Mouse (Mus musculus): ENCODE results near the gene Olfr522.
A peak's percentile ranks its signal among the peaks of the same experiment; 100 is the strongest.

Olfr522 gene

GRCm38 (mm10) chr7:140164664-140165063 is at the start of gene Olfr522:
Gene Olfr522 (minus strand): TSS chr7:140164764.
- DNase-seq (ENCODE audit: low spot score): no peak

- no peak for DNase-seq (ENCODE audit: low spot score)
These were observed 49.3 kb upstream of the Olfr522 start for GRCm38 (mm10) chr7:140213841-140214240.

- DNase-seq (ENCODE audit: low spot score): no peak
These were observed 44.1 kb upstream of the Olfr522 start for GRCm38 (mm10) chr7:140208677-140209076.

GRCm38 (mm10) chr7:140208153-140208552 is 43.6 kb upstream of the Olfr522 start:
- DNase-seq (ENCODE audit: low spot score): no peak

GRCm38 (mm10) chr7:140206904-140207303 is 42.3 kb upstream of the Olfr522 start:
- DNase-seq (ENCODE audit: low spot score): no peak

GRCm38 (mm10) chr7:140205864-140206263 is 41.3 kb upstream of the Olfr522 start, which contains the start of gene Olfr524:
Gene Olfr524 (minus strand): TSS chr7:140205964.
- DNase-seq (ENCODE audit: low spot score): no peak

GRCm38 (mm10) chr7:140201090-140201489 is 36.5 kb upstream of the Olfr522 start:
- no peak for DNase-seq (ENCODE audit: low spot score)

GRCm38 (mm10) chr7:140196002-140196401 is 31.4 kb upstream of the Olfr522 start:
- DNase-seq (ENCODE audit: low spot score): no peak

GRCm38 (mm10) chr7:140194031-140194430 is 29.5 kb upstream of the Olfr522 start:
- DNase-seq (ENCODE audit: low spot score): no peak

- DNase-seq (ENCODE audit: low spot score): no peak
These were observed 28.3 kb upstream of the Olfr522 start for GRCm38 (mm10) chr7:140192851-140193250.

- no peak for DNase-seq (ENCODE audit: low spot score)
These were observed 27.9 kb upstream of the Olfr522 start for GRCm38 (mm10) chr7:140192445-140192844.

- no peak for DNase-seq (ENCODE audit: low spot score)
These were observed 25.9 kb upstream of the Olfr522 start for GRCm38 (mm10) chr7:140190435-140190834.

- DNase-seq (ENCODE audit: low spot score): peak; percentile 38
These were observed 24.1 kb upstream of the Olfr522 start for GRCm38 (mm10) chr7:140188391-140189328.

GRCm38 (mm10) chr7:140187721-140188390 is 23.3 kb upstream of the Olfr522 start:
- no peak for DNase-seq (ENCODE audit: low spot score)

- peak; percentile 24 for DNase-seq (ENCODE audit: low spot score)
These were observed 22.4 kb upstream of the Olfr522 start for GRCm38 (mm10) chr7:140186646-140187620.

GRCm38 (mm10) chr7:140184206-140184605 is 19.6 kb upstream of the Olfr522 start:
- DNase-seq (ENCODE audit: low spot score): no peak

- no peak for DNase-seq (ENCODE audit: low spot score)
These were observed 16.1 kb upstream of the Olfr522 start for GRCm38 (mm10) chr7:140180692-140181091.

GRCm38 (mm10) chr7:140179176-140179575 is 14.6 kb upstream of the Olfr522 start:
- DNase-seq (ENCODE audit: low spot score): no peak

- DNase-seq (ENCODE audit: low spot score): no peak
These were observed 8.4 kb upstream of the Olfr522 start, which contains the start of gene Olfr523 for GRCm38 (mm10) chr7:140172936-140173335. Gene Olfr523 (plus strand): TSS chr7:140173217.

GRCm38 (mm10) chr7:140170863-140171262 is 6.3 kb upstream of the Olfr522 start:
- no peak for DNase-seq (ENCODE audit: low spot score)

- no peak for DNase-seq (ENCODE audit: low spot score)
These were observed 4.8 kb upstream of the Olfr522 start for GRCm38 (mm10) chr7:140169386-140169785.

- DNase-seq (ENCODE audit: low spot score): no peak
These were observed 3.4 kb upstream of the Olfr522 start for GRCm38 (mm10) chr7:140167950-140168349.

All from embryo, embryonic 10 days (tissue).